Mouse (Mus musculus): ENCODE measurements around the gene Ankrd22. TPM values are rescaled to one million over a fixed set of nuclear protein-coding genes. Genes with fewer than 3 reads are reported as not detected.

Gene Ankrd22
- polyA plus RNA-seq, 1 experiment from 2014 or later = not detected

- ATAC-seq (ENCODE audit: insufficient number of reproducible peaks, insufficient read depth, low FRiP score, low read depth) = no peak
- H3K9ac ChIP-seq (ENCODE audit: low read length) = no peak overlapping the region
- WGBS = 71% methylated on average over 6 of the region's 6 CpGs
- H3K4me1 ChIP-seq (ENCODE audit: control insufficient read depth in 2 of 2, insufficient read depth in 2 of 2, low read length in 2 of 2) = no peaks in the 10 kb centered on the region
- H3K4me3 ChIP-seq (ENCODE audit: control insufficient read depth in 1 of 2, insufficient read depth in 1 of 2, low read depth in 1 of 2, low read length in 2 of 2) = no peak overlapping the region
- H3K9me3 ChIP-seq (ENCODE audit: control insufficient read depth, low read length) = no peaks in the 10 kb centered on the region
- H3K27me3 ChIP-seq (ENCODE audit: control insufficient read depth, insufficient read depth, low read length) = no peaks in the 10 kb centered on the region
- H3K4me2 ChIP-seq (ENCODE audit: low read length) = no peak overlapping the region
- no peaks in the 10 kb centered on the region for H3K36me3 ChIP-seq (ENCODE audit: control insufficient read depth, insufficient read depth, low read length)
- H3K27ac ChIP-seq (replicated peaks in 1 of 2; ENCODE audit: control insufficient read depth in 1 of 2, insufficient read depth in 1 of 2, low read depth in 2 of 2, low read length in 2 of 2) = no peak overlapping the region
Measured at GRCm38 (mm10) chr19:34153263-34154144, 12.3 kb downstream of the Ankrd22 start.

- H3K36me3 ChIP-seq (ENCODE audit: control insufficient read depth, insufficient read depth, low read length) = no peaks in the 10 kb centered on the region
- 81% methylated on average over 1 of the region's 1 CpGs for WGBS
Measured at GRCm38 (mm10) chr19:34151909-34152308, 13.9 kb downstream of the Ankrd22 start.

GRCm38 (mm10) chr19:34148421-34148820 lies 17.4 kb downstream of the Ankrd22 start:
- H3K9ac ChIP-seq (ENCODE audit: low read length) = no peak overlapping the region
- no peaks in the 10 kb centered on the region for H3K9me3 ChIP-seq (ENCODE audit: control insufficient read depth, low read length)
- WGBS = 55% methylated on average over 4 of the region's 4 CpGs
- no peak for ATAC-seq (ENCODE audit: insufficient number of reproducible peaks, insufficient read depth, low FRiP score, low read depth)
- H3K4me1 ChIP-seq (ENCODE audit: control insufficient read depth in 2 of 2, insufficient read depth in 2 of 2, low read length in 2 of 2) = no peaks in the 10 kb centered on the region
- no peak overlapping the region for H3K27ac ChIP-seq (replicated peaks in 1 of 2; ENCODE audit: control insufficient read depth in 1 of 2, insufficient read depth in 1 of 2, low read depth in 2 of 2, low read length in 2 of 2)
- no peak overlapping the region for H3K4me2 ChIP-seq (ENCODE audit: low read length)
- H3K36me3 ChIP-seq (ENCODE audit: control insufficient read depth, insufficient read depth, low read length) = no peaks in the 10 kb centered on the region
- H3K27me3 ChIP-seq (ENCODE audit: control insufficient read depth, insufficient read depth, low read length) = no peaks in the 10 kb centered on the region
- H3K4me3 ChIP-seq (ENCODE audit: control insufficient read depth in 1 of 2, insufficient read depth in 1 of 2, low read depth in 1 of 2, low read length in 2 of 2) = no peak overlapping the region

More at GRCm38 (mm10) chr19:34151909-34152308, 13.9 kb downstream of the Ankrd22 start:
- H3K27me3 ChIP-seq (ENCODE audit: control insufficient read depth, insufficient read depth, low read length) = no peaks in the 10 kb centered on the region
- H3K4me1 ChIP-seq (ENCODE audit: control insufficient read depth in 2 of 2, insufficient read depth in 2 of 2, low read length in 2 of 2) = no peaks in the 10 kb centered on the region
- ATAC-seq (ENCODE audit: insufficient number of reproducible peaks, insufficient read depth, low FRiP score, low read depth) = no peak
- no peaks in the 10 kb centered on the region for H3K9me3 ChIP-seq (ENCODE audit: control insufficient read depth, low read length)
- H3K9ac ChIP-seq (ENCODE audit: low read length) = no peak overlapping the region
- no peak overlapping the region for H3K4me2 ChIP-seq (ENCODE audit: low read length)
- no peak overlapping the region for H3K27ac ChIP-seq (replicated peaks in 1 of 2; ENCODE audit: control insufficient read depth in 1 of 2, insufficient read depth in 1 of 2, low read depth in 2 of 2, low read length in 2 of 2)
- no peak overlapping the region for H3K4me3 ChIP-seq (ENCODE audit: control insufficient read depth in 1 of 2, insufficient read depth in 1 of 2, low read depth in 1 of 2, low read length in 2 of 2)

- H3K4me2 ChIP-seq (ENCODE audit: low read length) = no peak overlapping the region
- WGBS = 78% methylated on average over 3 of the region's 3 CpGs
- H3K27ac ChIP-seq (replicated peaks in 1 of 2; ENCODE audit: control insufficient read depth in 1 of 2, insufficient read depth in 1 of 2, low read depth in 2 of 2, low read length in 2 of 2) = no peak overlapping the region
- no peaks in the 10 kb centered on the region for H3K4me1 ChIP-seq (ENCODE audit: control insufficient read depth in 2 of 2, insufficient read depth in 2 of 2, low read length in 2 of 2)
- no peak for ATAC-seq (ENCODE audit: insufficient number of reproducible peaks, insufficient read depth, low FRiP score, low read depth)
- no peaks in the 10 kb centered on the region for H3K36me3 ChIP-seq (ENCODE audit: control insufficient read depth, insufficient read depth, low read length)
- H3K27me3 ChIP-seq (ENCODE audit: control insufficient read depth, insufficient read depth, low read length) = no peaks in the 10 kb centered on the region
- no peak overlapping the region for H3K9ac ChIP-seq (ENCODE audit: low read length)
- H3K9me3 ChIP-seq (ENCODE audit: control insufficient read depth, low read length) = no peaks in the 10 kb centered on the region
- no peak overlapping the region for H3K4me3 ChIP-seq (ENCODE audit: control insufficient read depth in 1 of 2, insufficient read depth in 1 of 2, low read depth in 1 of 2, low read length in 2 of 2)
Measured at GRCm38 (mm10) chr19:34139431-34140046, 26.3 kb downstream of the Ankrd22 start.

GRCm38 (mm10) chr19:34138720-34139430 lies 27.0 kb downstream of the Ankrd22 start:
- H3K27me3 ChIP-seq (ENCODE audit: control insufficient read depth, insufficient read depth, low read length) = no peaks in the 10 kb centered on the region
- WGBS = 77% methylated on average over 6 of the region's 6 CpGs
- no peak overlapping the region for H3K9ac ChIP-seq (ENCODE audit: low read length)
- no peaks in the 10 kb centered on the region for H3K4me1 ChIP-seq (ENCODE audit: control insufficient read depth in 2 of 2, insufficient read depth in 2 of 2, low read length in 2 of 2)
- H3K4me3 ChIP-seq (ENCODE audit: control insufficient read depth in 1 of 2, insufficient read depth in 1 of 2, low read depth in 1 of 2, low read length in 2 of 2) = no peak overlapping the region
- no peaks in the 10 kb centered on the region for H3K9me3 ChIP-seq (ENCODE audit: control insufficient read depth, low read length)
- no peaks in the 10 kb centered on the region for H3K36me3 ChIP-seq (ENCODE audit: control insufficient read depth, insufficient read depth, low read length)
- H3K4me2 ChIP-seq (ENCODE audit: low read length) = no peak overlapping the region
- ATAC-seq (ENCODE audit: insufficient number of reproducible peaks, insufficient read depth, low FRiP score, low read depth) = no peak
- H3K27ac ChIP-seq (replicated peaks in 1 of 2; ENCODE audit: control insufficient read depth in 1 of 2, insufficient read depth in 1 of 2, low read depth in 2 of 2, low read length in 2 of 2) = no peak overlapping the region

- no peak for ATAC-seq (ENCODE audit: insufficient number of reproducible peaks, insufficient read depth, low FRiP score, low read depth)
- H3K4me1 ChIP-seq (ENCODE audit: control insufficient read depth in 2 of 2, insufficient read depth in 2 of 2, low read length in 2 of 2) = no peaks in the 10 kb centered on the region
- WGBS = 42% methylated on average over 3 of the region's 3 CpGs
- H3K9ac ChIP-seq (ENCODE audit: low read length) = no peak overlapping the region
- no peak overlapping the region for H3K27ac ChIP-seq (replicated peaks in 1 of 2; ENCODE audit: control insufficient read depth in 1 of 2, insufficient read depth in 1 of 2, low read depth in 2 of 2, low read length in 2 of 2)
- H3K4me2 ChIP-seq (ENCODE audit: low read length) = no peak overlapping the region
- no peaks in the 10 kb centered on the region for H3K36me3 ChIP-seq (ENCODE audit: control insufficient read depth, insufficient read depth, low read length)
- H3K9me3 ChIP-seq (ENCODE audit: control insufficient read depth, low read length) = no peaks in the 10 kb centered on the region
- H3K4me3 ChIP-seq (ENCODE audit: control insufficient read depth in 1 of 2, insufficient read depth in 1 of 2, low read depth in 1 of 2, low read length in 2 of 2) = no peak overlapping the region
- H3K27me3 ChIP-seq (ENCODE audit: control insufficient read depth, insufficient read depth, low read length) = no peaks in the 10 kb centered on the region
Measured at GRCm38 (mm10) chr19:34120107-34120731, 45.6 kb downstream of the Ankrd22 start.

- Histone ChIP-seq H3K27ac (replicated peaks in 1 of 2; ENCODE audit: control insufficient read depth in 1 of 2, insufficient read depth in 1 of 2, low read depth in 2 of 2, low read length in 2 of 2) (no peak overlapping the region), H3K27me3 (ENCODE audit: control insufficient read depth, insufficient read depth, low read length) (no peaks in the 10 kb centered on the region)
- WGBS = 66% methylated on average over 4 of the region's 4 CpGs
Measured at GRCm38 (mm10) chr19:34119653-34120052, 46.2 kb downstream of the Ankrd22 start.

More at GRCm38 (mm10) chr19:34119653-34120052, 46.2 kb downstream of the Ankrd22 start:
- Histone ChIP-seq H3K9me3 (ENCODE audit: control insufficient read depth, low read length) (no peaks in the 10 kb centered on the region), H3K4me2 (ENCODE audit: low read length) (no peak overlapping the region), H3K4me3 (ENCODE audit: control insufficient read depth in 1 of 2, insufficient read depth in 1 of 2, low read depth in 1 of 2, low read length in 2 of 2) (no peak overlapping the region), H3K9ac (ENCODE audit: low read length) (no peak overlapping the region), H3K36me3 (ENCODE audit: control insufficient read depth, insufficient read depth, low read length) (no peaks in the 10 kb centered on the region), H3K4me1 (ENCODE audit: control insufficient read depth in 2 of 2, insufficient read depth in 2 of 2, low read length in 2 of 2) (0 out of 4 replicates have a peak, but pooled peaks cover 0 to 3% of the 10 kb centered on the region in 2 experiments)
- no peak for ATAC-seq (ENCODE audit: insufficient number of reproducible peaks, insufficient read depth, low FRiP score, low read depth)
